Mouse (Mus musculus) intestine, embryonic 14.5 days (tissue): ENCODE measurements around the gene Tppp2. TPM values are rescaled to one million over a fixed set of nuclear protein-coding genes. Genes with fewer than 3 reads are reported as not detected.
"Not testable (repeated sequence)": the region's sequence is repeated elsewhere in the genome, so short reads cannot be mapped to it uniquely, and the experiment has no call there.

Experiments
- ATAC-seq: fragments of 200-750 bp; cut with Nextera tagmentation; replicated peaks from 2 replicates; pipeline ENCODE4 v1.8.0; 2017; ENCODE audit warnings: low read depth, moderate number of reproducible peaks, moderate TSS enrichment, moderate library complexity; ENCODE audit not compliant: low FRiP score, low TSS enrichment
- DNase-seq: peaks from one replicate; pipeline ENCODE4 v3.0.0-alpha.2; 2018; ENCODE audit warnings: low spot score
- H3K27ac ChIP-seq: fragments of 300-500 bp; sonication (generic); 2 replicates; pipeline ENCODE4 v1.5.1; 2014; ENCODE audit warnings: low read depth, mild to moderate bottlenecking, control low read depth
- H3K27me3 ChIP-seq: fragments of 300-500 bp; sonication (generic); replicated peaks from 2 replicates; pipeline ENCODE4 v1.6.1; 2014; ENCODE audit warnings: low read length, control low read depth; ENCODE audit not compliant: control insufficient read depth, insufficient read depth
- H3K36me3 ChIP-seq: fragments of 300-500 bp; sonication (generic); 2 replicates; pipeline ENCODE4 v1.6.1; 2014; ENCODE audit warnings: low read length, control low read depth; ENCODE audit not compliant: control insufficient read depth, insufficient read depth
- H3K4me1 ChIP-seq: fragments of 300-500 bp; sonication (generic); replicated peaks from 2 replicates; pipeline ENCODE4 v1.6.1; 2014; ENCODE audit warnings: low read length, control low read depth, mixed read lengths; ENCODE audit not compliant: control insufficient read depth, insufficient read depth
- H3K4me2 ChIP-seq: fragments of 300-500 bp; sonication (generic); 2 replicates; pipeline ENCODE4 v1.6.1; 2014; ENCODE audit warnings: low read length
- H3K4me3 ChIP-seq: fragments of 300-500 bp; sonication (generic); 2 replicates; pipeline ENCODE4 v1.5.1; 2014; ENCODE audit warnings: low read depth, low read length, control low read depth, mixed read lengths
- H3K9ac ChIP-seq: fragments of 300-500 bp; sonication (generic); 2 replicates; pipeline ENCODE4 v1.6.1; 2014; ENCODE audit warnings: mild to moderate bottlenecking, low read length
- H3K9me3 ChIP-seq: fragments of 300-500 bp; sonication (generic); 2 replicates; pipeline ENCODE4 v1.6.1; 2016; ENCODE audit warnings: low read length, control low read depth; ENCODE audit not compliant: control insufficient read depth
- WGBS: fragments of 180-500 bp; shearing (Covaris S2); extraction: QIAGEN DNeasy Blood & Tissue Kit; methylation state at CpG from one replicate; pipeline ENCODE4 v1.1.7; 2014; 5-methylcytosine and 5-hydroxymethylcytosine counted together
- polyA plus RNA-seq: library from polyadenylated mRNA; unstranded; fragments of >200 nt; fragmentation: Nextera tagmentation; extraction: Ambion mirVana; gene quantifications from 2 replicates; pipeline ENCODE4 v1.2.1, GENCODE M21; 2014

Tppp2 gene
- polyA plus RNA-seq, 1 experiment from 2014 or later: 0.31 TPM

DNA sequence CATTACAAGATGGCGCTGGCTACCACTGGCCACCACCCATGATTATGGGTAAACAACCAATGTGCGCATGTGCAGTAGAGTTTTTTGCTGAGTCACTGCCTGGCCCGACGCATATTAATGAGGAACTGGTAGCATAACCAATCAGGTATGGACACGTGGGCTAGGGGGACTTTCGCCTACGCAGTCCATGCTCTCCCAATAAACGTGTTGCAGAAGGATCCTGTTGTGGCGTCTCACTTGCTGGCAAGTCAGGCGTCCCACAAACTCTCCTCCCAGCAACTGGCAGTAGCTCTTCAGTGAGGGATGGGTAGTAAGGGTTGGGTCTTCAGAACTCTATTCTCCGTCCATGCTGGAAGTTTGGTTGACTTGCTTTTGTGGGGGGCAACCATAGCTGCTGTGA lies 8.7 kb downstream of the Tppp2 start:
- H3K36me3 ChIP-seq, H3K4me2 ChIP-seq, H3K9me3 ChIP-seq, H3K27me3 ChIP-seq, H3K27ac ChIP-seq, DNase-seq, ATAC-seq, H3K4me3 ChIP-seq, H3K9ac ChIP-seq: not testable (repeated sequence)
- 92% methylated on average over 11 of the region's 11 CpGs for WGBS
- H3K4me1 ChIP-seq: peaks cover 20% of the 10 kb centered on the region

DNA sequence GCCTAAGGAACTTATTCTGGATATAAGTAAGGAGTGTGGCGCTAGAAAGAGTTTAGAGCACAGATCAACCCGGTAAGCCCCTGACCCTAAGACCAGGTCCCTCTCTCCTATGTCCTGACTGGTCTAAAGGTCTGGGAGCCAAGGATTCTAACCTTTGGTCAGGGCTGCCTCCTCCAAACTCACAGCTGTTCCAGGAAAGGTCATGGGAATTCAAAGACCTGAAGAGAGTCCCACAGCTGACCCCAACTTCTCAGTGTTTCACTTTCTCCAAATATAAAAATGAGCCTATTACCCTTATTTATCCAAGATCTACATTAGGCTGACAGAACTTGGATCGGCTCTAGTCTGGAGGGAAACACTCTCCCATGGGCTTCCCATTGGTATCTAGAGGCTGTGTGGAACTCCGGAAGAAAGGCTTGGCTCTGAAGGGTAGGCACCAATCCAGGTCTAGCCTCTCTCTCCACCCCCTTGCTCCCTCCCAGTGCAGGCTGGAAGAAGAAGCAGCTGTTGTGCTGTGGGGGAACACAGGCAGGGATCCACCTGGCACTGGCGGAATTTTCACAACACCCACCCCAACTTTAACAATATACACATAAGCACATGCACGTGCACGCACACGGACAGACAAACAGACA lies 11.2 kb downstream of the Tppp2 start:
- Histone ChIP-seq H3K4me1 (peaks cover 18% of the 10 kb centered on the region), H3K4me3 (no peak overlapping the region), H3K36me3 (no peaks in the 10 kb centered on the region), H3K27ac (0 out of 2 replicates have a peak overlapping the region, but pooled peaks have one; percentile 27), H3K9me3 (no peaks in the 10 kb centered on the region), H3K9ac (no peak overlapping the region), H3K4me2 (peak overlapping the region; percentile 18), H3K27me3 (no peaks in the 10 kb centered on the region)
- no peak for ATAC-seq
- DNase-seq: no peak
- WGBS: 54% methylated on average over 8 of the region's 8 CpGs

DNA sequence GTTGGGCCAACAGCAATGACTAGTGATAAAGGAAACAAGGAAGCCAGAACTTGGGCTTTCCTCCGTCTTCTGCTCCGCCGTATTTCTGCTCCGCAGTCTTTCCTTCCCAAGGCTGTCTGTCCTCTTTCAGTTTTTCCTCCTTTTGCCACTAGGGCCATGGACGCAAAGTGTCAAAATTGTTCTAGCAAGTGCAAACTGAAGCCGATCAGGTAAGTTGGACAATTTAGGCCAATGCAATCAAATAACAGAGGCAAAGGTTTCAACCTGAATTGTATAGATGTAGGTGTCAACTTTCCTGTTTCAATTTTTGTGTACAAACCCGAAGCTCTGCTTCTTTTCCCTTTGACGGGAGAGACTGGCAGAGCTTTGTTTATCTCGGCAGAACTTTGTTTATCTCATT lies 11.7 kb downstream of the Tppp2 start:
- no peaks in the 10 kb centered on the region for H3K27me3 ChIP-seq
- H3K9me3 ChIP-seq: no peaks in the 10 kb centered on the region
- DNase-seq: no peak
- 44% methylated on average over 9 of the region's 9 CpGs for WGBS
- no peak for ATAC-seq
- H3K4me1 ChIP-seq: peaks cover 18% of the 10 kb centered on the region
- no peak overlapping the region for H3K27ac ChIP-seq
- peak overlapping the region; percentile 18 for H3K4me2 ChIP-seq
- H3K4me3 ChIP-seq: no peak overlapping the region
- H3K9ac ChIP-seq: no peak overlapping the region
- H3K36me3 ChIP-seq: no peaks in the 10 kb centered on the region

DNA sequence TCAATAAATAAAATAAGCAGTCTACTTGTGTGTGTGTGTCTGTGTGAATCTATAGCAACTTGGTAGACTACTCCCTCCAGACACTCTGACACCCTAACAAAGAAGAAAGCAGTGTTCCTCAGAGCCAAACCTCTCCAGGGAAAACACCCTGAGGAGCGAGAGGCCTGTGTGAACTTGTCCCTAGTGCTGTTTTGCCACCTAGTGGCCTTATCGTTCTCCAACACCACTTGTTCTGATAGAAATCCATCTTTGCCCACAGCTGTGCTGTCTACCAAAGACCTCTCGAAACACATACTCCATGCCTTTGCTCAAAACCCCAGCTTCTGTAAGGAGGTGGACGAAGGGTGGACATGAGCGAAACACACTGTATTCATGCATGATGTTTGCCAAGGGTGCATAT lies 12.6 kb downstream of the Tppp2 start:
- H3K9ac ChIP-seq: no peak overlapping the region

DNA sequence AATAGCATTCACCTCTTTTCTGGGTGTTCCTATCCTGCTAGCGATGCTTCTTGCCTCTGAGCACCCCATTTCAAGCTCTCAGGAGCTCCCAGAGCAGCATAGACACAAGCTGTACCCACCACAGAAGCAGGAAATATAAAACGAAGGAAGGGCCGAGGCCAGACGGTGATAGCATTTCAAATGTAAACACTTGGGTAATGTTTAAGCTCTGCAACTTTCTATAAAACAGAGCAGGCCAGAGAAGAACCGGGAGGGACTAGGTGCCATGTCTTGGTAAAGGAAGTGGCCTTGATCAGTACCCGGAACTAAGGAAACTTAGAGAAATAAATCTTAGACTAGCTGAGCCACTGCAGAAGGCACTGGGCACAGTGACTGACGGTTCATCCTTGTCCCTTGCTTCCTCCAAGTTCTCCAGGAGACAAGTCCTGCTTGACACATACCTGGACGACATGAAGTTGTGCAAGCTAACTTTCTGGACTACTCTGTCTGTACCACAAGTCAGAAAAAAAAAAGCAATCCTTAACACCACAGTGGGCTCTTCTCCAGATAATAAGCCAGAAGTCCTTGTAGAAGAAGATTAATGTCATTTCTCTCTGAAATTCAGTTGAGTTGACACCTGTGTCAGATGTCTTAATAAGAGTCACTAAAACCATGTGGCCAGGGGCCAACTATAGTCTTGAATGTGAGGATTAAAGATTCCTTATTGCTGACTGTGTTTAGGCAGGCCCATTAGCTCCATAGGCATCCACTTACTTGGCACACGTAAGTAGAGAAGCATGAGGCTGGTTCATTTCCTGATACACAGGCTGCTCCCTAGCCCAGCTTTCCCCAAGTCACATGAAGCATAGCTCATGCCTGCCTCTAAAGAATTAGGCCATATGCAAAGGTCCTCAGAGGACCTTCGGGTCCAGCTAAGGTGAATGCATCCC lies 14.1 kb downstream of the Tppp2 start:
- H3K27ac ChIP-seq: peak overlapping the region; percentile 66
- no peaks in the 10 kb centered on the region for H3K36me3 ChIP-seq
- peaks cover 18% of the 10 kb centered on the region for H3K4me1 ChIP-seq
- H3K9ac ChIP-seq: no peak overlapping the region
- no peak overlapping the region for H3K4me2 ChIP-seq
- no peaks in the 10 kb centered on the region for H3K27me3 ChIP-seq
- ATAC-seq (peak; percentile 76), DNase-seq (no peak)
- WGBS: 34% methylated on average over 10 of the region's 10 CpGs
- no peaks in the 10 kb centered on the region for H3K9me3 ChIP-seq
- no peak overlapping the region for H3K4me3 ChIP-seq

More for the DNA sequence above, 12.6 kb downstream of the Tppp2 start:
- Histone ChIP-seq H3K9me3 (no peaks in the 10 kb centered on the region), H3K4me3 (no peak overlapping the region), H3K27me3 (no peaks in the 10 kb centered on the region), H3K4me1 (peaks cover 18% of the 10 kb centered on the region), H3K27ac (no peak overlapping the region), H3K36me3 (no peaks in the 10 kb centered on the region), H3K4me2 (no peak overlapping the region)
- ATAC-seq (peak; percentile 67), DNase-seq (peak; percentile 66)
- 28% methylated on average over 5 of the region's 5 CpGs for WGBS

DNA sequence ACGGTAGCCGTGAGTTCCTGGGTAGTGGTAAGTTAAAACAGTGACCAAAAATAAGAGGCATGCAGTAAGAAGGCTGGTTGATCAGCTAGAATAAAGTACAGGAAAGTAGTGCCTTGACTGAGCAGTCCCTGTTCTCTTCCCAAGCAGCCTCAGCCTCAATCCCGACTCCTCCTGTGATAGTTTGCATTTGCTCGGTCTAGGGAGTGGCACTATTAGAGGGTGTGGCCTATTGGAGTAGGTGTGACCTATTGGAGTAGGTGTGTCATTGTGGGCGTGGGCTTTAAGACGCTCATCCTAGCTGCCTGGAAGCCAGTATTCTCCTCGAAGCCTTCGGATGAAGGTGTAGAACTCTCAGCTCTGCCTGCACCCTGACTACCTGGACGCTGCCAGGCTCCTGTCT lies 20.8 kb downstream of the Tppp2 start:
- Histone ChIP-seq H3K9me3 (no peaks in the 10 kb centered on the region), H3K27me3 (no peaks in the 10 kb centered on the region), H3K4me2 (no peak overlapping the region), H3K9ac (no peak overlapping the region), H3K4me1 (peaks cover 4% of the 10 kb centered on the region; the same call in 1 of the 2 replicates), H3K27ac (no peak overlapping the region), H3K36me3 (no peaks in the 10 kb centered on the region), H3K4me3 (no peak overlapping the region)
- ATAC-seq (0 out of 2 replicates have a peak, but pooled peaks have one; percentile 43), DNase-seq (no peak)
- WGBS: 85% methylated on average over 9 of the region's 9 CpGs

DNA sequence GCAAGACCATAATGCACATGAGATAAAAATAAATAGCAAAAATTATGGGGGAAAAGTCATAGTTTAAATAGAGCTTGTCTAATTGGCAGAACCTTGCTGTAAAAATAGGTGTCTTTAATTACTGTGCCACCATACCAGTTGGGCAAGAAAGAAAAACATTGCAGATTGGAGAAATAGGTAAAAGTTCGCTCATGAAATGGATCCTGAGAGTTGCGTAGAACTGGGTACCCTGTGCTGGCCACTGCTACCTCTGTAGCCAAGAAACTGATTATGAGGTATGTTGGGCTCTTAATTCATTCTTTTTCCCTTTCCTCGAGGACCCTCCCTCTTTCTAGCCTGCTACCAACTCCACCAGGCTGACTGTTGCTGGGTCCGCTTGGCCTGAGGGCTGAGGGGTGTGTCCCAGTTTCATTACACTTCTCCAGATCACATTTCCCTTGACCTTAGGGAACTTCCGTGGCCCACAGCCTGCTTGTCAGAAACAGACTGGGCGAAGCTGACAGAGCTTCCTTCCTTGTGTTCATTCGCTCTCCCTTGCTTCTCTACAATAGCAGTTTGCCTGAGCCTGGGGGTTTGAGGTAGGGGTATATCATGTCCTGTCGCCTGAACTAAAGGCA lies 22.8 kb downstream of the Tppp2 start:
- ATAC-seq: no peak
- no peaks in the 10 kb centered on the region for H3K9me3 ChIP-seq
- H3K4me2 ChIP-seq: no peak overlapping the region
- WGBS: 38% methylated on average over 8 of the region's 8 CpGs
- no peak for DNase-seq
- no peaks in the 10 kb centered on the region for H3K27me3 ChIP-seq
- peaks cover 4% of the 10 kb centered on the region; the same call in 1 of the 2 replicates for H3K4me1 ChIP-seq
- H3K36me3 ChIP-seq: no peaks in the 10 kb centered on the region
- no peak overlapping the region for H3K9ac ChIP-seq
- no peak overlapping the region for H3K4me3 ChIP-seq
- H3K27ac ChIP-seq: no peak overlapping the region

DNA sequence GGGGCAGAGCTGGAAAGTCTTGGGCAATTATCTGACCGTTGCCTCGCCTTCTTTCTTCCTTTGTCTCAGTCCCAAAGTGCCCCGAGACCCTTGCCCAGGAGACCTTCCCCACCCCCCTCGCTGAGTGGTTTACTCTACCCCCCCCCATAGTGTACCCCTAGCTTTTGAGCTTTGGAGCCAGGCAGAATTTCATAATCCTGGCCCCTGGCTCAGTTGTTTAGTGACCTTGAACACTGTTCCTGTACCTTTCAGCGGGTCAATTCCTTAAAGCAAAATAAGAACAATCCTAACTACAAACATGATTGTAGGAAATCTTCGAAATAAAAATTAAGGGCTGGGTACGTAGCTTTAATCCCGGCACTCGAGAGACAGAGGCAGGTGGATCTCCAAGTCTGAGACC lies 23.4 kb downstream of the Tppp2 start:
- no peak overlapping the region for H3K9ac ChIP-seq

More for the DNA sequence above, 23.4 kb downstream of the Tppp2 start:
- H3K4me3 ChIP-seq: no peak overlapping the region
- H3K9me3 ChIP-seq: no peaks in the 10 kb centered on the region
- H3K27ac ChIP-seq: no peak overlapping the region
- no peaks in the 10 kb centered on the region for H3K36me3 ChIP-seq
- no peaks in the 10 kb centered on the region for H3K27me3 ChIP-seq
- ATAC-seq (no peak), DNase-seq (no peak)
- peaks cover 4% of the 10 kb centered on the region; the same call in 1 of the 2 replicates for H3K4me1 ChIP-seq
- 71% methylated on average over 9 of the region's 9 CpGs for WGBS
- H3K4me2 ChIP-seq: no peak overlapping the region
